Mouse (Mus musculus): ENCODE results near the gene Gm39115.
A peak's percentile ranks its signal among the peaks of the same experiment; 100 is the strongest.

The Gm39115 gene

DNA sequence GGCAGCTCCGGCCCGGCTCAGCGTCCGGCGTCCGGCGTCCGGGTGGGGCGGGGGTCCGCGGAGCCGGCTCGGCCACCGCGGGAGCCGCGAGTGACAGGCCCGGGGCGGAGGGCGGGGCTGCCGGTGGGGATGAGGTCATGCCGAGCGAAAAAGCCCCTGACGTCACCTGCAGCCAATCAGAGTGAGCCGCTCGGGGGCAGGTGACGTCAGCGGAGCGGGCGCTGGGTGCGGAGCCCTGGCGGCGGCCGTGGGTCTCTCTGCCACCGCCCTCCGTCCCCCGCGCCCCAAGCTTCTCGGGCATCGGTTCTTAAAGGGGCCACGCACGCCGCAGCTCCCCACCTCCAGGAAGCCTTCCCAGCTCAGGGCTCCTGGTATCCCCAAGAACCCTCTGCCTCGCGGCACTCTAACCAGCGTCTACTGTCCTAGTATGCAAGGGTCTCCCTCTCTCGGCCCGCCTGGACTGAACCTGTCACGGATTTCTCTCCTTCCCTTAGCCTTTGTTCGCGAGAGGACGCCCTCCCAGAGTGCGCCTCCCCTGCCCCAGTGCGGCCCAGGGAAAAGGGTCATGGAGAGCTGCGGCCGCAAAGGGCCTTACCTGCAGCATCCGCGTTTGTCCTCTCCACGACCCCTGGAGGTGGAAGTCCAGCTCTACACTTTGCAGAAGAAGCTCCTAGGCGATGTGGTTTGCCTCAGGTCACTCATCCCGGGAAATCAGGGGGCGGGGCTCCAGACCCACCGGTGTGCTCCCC lies 40.5 kb downstream of the Gm39115 start, which contains the start of gene Dusp8:
Gene Dusp8 (minus strand): TSS at position 661 of the 749 bp plus-strand sequence.
- DNase-seq (ENCODE audit: low spot score), result peak; percentile 95

DNA sequence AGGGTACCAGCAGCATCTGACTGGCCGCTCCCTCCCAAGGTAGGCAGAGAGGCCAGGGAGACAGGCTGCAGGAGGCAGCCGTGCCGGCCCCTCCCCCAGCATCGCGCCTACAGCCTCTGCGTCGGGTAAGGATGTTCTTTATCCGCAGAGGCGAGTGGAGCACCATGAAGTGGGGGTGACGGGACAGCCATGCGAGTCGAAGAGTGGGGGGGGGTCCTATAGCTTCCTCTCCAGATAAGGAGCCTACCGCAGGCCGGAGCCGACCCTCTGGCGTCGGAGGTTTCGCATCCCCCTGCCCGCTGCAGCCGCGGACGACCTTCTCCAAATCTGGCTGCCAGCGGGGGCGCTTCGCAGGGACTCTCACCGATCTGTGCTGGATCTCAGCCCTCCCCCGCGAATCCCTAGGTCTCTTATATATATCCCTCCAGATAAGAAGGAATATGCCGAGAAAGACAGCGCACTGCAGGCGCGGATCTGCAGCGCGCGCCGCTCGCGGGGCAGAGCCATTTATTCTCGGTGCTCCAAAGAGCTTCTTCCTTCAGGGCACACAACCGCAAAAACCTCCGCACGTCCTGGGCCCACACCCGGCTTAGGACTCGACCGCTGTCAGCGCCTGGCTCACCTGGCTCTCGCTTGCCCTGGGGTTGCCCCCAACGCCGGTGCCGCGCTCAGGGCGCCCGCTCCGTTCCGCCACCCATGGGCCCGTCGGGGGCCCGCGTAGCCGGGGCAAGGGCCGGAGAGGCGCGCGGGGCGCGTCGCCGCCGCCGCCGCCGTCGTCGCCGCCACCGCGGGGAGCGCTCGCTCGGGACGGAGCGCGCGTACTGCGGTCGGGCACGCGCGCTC lies 41.3 kb downstream of the Gm39115 start:
- peak; percentile 68 for DNase-seq (ENCODE audit: low spot score)

DNA sequence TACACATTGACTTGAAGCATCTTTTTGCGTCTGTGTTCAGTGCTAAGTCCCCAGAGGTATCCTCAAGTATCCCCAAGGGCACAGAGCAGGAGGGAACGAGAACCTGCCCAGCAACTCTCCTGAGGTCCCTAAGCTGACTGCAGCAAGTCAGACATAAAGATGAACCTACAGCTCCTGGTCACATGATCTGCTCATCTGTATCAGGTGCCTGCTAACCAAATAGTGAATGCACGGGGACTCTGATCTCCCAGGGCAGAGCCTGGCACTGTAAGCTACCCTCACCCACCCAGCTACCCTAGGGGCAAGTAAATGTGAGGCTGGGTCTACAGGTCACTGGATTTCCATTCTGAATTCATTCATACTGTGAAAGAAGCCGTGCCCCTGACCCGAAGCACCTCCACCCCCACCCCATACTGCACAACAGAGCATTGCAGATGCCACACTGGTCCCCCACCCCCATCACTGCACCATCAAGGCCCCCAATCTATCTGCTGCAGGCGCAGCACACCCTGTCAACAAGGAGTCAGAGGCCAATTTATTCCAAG lies 42.1 kb downstream of the Gm39115 start:
- no peak for DNase-seq (ENCODE audit: low spot score)

DNA sequence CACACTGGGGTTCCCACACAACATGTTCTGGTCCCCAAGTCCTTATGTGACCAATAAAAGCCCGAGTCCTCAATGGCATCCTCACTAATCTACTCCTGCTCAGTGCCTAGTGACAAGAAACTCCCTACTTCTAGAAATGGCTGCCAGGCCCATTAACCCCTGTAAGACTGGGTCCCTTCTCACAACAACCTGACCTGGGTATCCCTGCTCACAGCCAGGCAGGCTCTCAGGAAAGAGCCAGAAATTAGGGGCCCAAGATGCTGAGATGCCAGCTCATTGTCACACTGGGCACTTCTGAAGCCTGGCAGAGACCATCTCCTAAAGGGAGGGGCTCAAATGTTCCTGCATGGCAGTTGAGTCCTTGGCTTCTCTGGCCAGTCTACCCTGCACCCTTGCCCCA lies 42.8 kb downstream of the Gm39115 start:
- DNase-seq (ENCODE audit: low spot score), result no peak

DNA sequence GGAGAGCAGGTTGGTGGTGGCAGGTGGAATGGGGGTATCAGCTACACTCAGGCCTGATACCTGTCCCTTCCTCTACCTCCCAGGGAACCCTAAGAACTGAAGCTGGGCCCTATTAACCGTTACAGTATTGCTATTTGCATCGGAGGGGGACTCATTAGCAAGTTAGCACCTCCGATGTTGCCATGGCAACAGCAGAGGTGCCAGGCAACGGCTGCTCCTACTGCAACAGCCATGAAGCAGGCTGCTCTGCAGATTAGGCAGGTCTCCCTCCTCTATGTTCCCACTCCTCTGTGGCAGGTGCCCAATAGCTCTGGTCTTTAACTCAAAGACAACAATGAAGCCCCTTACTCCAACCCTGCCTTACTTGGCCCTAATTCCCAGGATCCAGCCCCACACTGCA lies 44.0 kb downstream of the Gm39115 start:
- DNase-seq (ENCODE audit: low spot score), result peak; percentile 63

DNA sequence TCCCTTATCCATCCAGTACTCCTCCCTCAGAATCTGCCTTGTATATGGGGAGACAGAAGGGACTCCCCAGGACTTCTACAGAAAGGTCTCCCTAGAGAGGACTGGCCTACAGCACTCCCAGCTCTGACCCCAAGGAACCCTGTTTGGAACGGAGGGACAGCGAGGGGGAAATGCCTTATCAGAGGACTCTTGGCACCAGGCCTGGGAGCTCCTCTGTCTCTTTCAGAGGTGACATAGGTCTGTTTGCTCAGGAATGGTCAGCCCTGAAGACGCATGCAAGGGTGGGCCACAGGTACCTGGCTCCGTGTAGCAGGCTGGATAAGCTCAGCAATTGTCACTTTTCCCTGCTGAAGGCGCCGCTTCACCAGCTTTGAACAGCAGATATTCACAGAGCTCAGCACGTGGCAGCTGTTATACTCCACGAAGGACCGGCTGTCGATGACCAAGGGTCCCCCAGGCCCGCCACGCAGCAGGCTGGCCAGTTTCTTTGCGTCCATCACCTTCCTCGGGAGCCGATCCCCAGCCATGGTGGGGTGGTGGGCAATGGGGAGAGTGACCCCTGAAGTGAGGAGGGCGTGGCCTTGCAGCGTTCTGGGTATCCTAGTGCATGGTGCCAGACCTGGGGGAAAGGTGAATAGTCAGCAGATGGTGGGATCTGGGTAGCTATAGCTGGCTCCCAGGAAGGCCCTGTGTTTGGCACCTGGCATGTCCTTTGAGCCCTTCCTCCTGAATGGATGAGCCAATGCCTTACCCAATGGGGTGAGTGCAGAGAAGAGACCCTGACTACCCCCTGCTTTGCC lies 46.0 kb downstream of the Gm39115 start:
- DNase-seq (ENCODE audit: low spot score), result no peak

DNA sequence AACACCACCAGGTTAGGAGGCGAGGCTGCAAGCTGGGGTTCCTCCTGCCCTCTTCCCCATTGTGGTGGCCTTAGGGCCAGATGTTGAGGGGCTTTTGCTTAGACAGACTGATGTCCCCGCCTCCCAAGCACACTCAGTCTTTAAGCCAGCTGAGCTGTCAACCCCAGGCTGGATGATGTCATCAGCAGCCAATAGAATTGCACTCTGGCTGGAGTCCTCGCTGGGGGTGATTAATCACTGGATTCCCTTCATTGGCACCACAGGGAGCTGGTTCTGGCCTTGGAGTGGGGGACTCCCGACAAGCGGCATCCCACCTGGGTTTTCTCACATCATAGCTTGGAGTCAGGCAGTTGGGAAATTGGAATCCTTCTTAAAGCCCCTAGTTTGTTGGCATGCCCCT lies 46.9 kb downstream of the Gm39115 start:
- peak; percentile 61 for DNase-seq (ENCODE audit: low spot score)

DNA sequence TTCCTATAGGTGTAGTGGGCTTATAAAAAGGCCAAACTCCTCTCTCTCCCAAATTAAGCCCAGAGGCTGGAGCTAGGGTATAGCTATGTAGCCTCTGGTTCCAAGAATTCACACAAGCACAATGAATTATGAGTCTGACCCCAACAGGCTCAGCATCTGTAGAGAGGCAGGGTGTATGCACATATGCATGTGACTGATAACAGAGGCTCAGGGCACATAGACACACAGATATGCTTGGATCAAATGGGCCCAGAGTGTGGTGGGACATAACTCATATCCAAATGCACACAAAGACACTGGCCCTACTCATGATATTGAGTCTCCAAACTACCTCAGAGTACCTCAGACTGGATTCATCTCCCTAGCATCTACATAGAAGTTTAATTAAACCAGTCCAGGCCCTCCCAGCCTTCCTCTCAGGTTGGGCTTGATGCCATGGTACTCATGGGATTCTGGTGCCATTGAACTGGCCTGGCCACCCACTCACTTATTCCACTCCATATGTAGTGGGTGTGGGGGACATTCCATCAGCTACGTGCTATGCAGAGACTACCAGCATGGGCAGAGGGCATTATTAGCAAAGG lies 48.7 kb downstream of the Gm39115 start:
- DNase-seq (ENCODE audit: low spot score), result no peak

DNA sequence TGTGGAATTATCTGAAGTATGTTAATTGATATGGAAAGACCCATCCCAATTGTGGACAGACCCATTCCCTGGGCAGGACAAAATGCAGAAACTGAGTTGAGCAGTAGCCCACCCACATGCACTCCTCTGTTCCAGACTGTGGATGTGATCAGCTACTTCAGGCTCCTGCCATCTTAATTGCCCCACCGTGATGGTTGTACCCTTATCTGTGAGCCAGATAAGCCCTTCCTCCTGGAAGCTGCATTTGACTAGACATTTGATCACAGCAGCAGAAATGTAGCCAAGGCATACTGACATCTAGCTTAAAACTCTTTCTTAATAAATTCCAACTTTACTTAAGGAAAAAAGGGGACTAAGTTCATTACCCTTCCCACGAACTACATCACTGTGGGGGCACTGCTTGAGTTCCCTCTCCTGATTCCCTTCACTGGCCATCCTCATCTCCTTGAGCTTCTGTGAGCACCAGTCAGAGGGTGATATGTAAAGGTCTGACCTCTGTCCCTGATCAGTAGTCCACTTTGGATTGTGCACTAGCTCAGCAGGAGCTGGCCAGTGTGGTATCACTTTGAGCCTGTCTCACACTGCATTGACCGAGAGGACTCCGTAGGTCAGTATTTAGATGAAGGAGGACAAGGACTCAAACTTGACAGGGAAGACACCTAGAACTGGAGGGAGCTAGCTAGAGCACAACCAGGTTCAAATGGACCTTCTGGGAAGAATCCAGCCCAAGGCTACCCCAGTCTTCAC lies 49.5 kb downstream of the Gm39115 start:
- no peak for DNase-seq (ENCODE audit: low spot score)
